Mouse (Mus musculus) WW6 (cell line): Measurements from ENCODE around the gene Trappc13.
"Not testable (repeated sequence)": the region's sequence is repeated elsewhere in the genome, so short reads cannot be mapped to it uniquely, and the experiment has no call there.

Source experiments
- DNase-seq: peaks from one replicate; pipeline ENCODE4 v3.0.0-alpha.2; 2013; ENCODE audit warnings: low read depth, low spot score

The Trappc13 gene

GRCm38 (mm10) chr13:104177796-104178649 lies at the start of gene Trappc13:
TSS of gene Trappc13 (minus strand) at chr13:104178469.
- DNase-seq, result peak; percentile 58

GRCm38 (mm10) chr13:104227478-104227877 lies 49.2 kb upstream of the Trappc13 start:
- DNase-seq, result no peak

DNA sequence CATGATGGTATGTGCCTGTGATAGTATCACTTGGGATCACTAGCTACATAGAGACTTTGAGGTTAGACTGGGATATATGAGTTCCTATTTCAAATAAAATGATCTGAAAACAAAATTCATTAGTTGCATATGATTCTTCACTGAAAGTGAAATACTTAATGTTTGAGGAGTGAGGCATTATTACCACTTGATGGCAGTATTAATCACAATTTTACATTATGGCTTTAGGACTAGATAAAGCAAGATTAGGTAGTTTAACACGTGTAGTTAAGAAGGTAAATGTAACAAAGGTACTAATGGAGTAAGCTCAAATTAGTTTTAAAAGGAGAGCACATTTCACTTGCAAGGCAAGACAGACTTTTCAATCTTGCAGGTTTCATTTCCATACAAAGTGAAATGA lies 26.0 kb upstream of the Trappc13 start:
- DNase-seq, result no peak

- not testable (repeated sequence) for DNase-seq
These were observed 17.6 kb upstream of the Trappc13 start for GRCm38 (mm10) chr13:104195891-104196290.

GRCm38 (mm10) chr13:104187357-104187756 lies 9.1 kb upstream of the Trappc13 start:
- DNase-seq, result no peak

- DNase-seq, result no peak
These were observed 1.1 kb upstream of the Trappc13 start for GRCm38 (mm10) chr13:104179176-104179888.

- peak; percentile 92 for DNase-seq
These were observed 417 bp upstream of the Trappc13 start, which contains the start of gene Trim23 for GRCm38 (mm10) chr13:104178650-104179121. TSS of gene Trim23 (plus strand) at chr13:104178797.

DNA sequence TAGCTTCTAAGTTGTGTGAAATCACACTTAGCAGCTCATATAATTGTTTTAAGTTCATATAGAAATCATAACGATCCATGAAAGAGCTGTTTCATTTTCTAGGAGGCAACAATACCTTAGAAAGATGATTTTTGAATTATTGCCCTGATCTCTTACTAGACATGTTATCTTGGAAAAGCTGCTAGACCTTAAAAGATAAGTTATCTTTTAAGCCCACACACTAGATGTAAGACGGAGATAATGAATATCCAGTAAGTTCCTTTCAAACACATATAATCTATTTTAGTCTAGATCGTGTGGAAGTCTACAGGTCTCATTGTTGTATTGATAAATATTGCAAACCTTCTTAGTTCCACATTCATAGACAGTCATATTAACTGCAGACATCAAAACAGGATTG lies 1.4 kb downstream of the Trappc13 start:
- DNase-seq, result no peak

- DNase-seq, result no peak
These were observed 5.8 kb downstream of the Trappc13 start for GRCm38 (mm10) chr13:104172498-104172897.

DNA sequence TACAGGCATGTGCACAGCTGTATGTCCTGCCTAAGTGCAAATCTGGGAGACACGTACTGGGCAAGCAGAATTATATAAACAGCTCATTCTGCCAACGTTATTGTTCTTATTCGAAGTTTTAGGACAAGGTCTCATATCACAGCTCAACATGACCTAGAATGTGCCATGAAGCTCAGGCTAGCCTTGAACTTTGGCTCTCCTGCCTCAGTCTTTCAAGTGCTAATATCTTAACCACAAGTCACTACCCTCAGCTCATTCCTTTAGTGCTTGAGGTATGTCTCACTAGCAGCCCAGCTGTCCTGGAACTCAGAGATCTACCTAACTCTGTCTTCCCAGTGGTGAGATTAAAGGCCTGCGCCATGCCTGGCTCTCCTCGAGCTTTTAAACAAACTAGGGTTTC lies 6.6 kb downstream of the Trappc13 start:
- DNase-seq, result no peak

DNA sequence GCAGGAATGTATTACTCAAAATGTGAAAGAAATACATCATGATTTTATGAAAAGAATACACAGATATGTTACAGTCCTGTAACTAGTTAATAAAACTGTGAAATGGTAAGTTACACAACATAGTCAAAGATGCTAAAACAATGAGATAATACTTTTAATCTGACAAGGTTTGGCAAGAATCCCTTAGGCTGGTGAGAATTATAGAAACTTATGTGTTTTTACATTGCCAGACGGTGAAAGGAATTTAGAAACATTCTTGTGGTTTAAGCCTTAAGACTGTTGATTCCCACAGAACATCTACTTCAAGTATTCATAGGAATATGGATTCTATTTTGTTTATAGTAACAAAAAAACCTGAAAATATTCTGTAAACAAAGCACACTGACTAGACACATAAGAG lies 22.6 kb downstream of the Trappc13 start:
- no peak for DNase-seq

DNA sequence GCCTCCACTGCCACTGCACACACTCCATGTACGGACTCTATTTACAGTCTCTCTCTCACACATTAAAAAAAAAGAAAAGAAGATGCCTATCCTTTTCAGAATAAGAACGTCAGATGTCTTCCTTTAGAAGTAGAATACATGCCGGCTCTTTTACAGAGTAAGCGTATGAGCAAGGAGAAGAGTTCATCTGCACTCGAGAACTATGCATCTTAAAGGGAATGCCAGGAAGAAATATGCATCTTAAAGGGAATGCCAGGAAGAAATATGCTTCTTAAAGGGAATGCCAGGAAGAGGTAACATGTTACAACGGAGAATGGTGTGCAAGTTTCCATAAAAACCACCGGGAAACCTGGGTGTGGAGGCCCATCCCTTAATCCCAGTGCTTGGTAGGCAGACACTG lies 23.2 kb downstream of the Trappc13 start:
- no peak for DNase-seq

DNA sequence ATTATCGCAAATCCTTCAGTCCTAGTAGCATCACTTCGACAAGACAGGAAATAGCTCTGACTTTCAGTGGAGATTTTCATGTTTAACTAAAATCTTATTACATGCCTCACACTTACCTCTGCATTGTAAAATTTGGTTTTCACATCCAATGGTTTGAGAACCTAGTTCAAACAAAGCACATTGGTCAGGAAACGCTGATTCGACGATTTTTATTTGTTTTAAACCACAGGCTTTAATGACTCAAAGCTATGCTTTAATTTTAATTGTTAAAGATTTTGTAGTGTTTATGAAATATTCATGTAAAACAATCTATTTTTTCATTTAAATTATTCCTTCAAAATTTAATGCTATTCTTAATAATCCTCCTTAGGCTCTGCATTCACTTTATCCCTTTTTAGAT lies 24.1 kb downstream of the Trappc13 start:
- DNase-seq, result no peak

- no peak for DNase-seq
These were observed 32.6 kb downstream of the Trappc13 start for GRCm38 (mm10) chr13:104145646-104146045.

DNA sequence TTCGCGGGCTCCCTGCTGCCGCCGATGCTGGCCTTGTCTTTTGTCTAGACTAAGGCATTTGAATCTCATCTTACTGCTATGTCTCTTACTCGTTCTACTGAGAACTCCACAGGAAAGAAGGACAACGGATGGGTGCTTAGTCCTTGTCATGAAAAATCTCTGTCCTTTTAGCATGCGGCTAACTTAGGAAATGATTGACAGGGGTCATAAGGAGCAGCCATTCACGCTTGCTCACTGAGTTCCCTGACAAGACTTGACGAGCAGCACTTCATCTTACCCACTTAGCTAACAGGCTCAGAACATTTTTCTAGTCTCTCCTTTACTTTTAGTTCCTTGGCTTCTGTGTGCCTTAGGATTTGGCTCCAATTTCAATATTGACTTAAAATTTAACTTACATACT lies 33.4 kb downstream of the Trappc13 start:
- DNase-seq, result no peak

- peak; percentile 42 for DNase-seq
These were observed 38.7 kb downstream of the Trappc13 start for GRCm38 (mm10) chr13:104139369-104140209.

- no peak for DNase-seq
These were observed 43.7 kb downstream of the Trappc13 start for GRCm38 (mm10) chr13:104134510-104135085.

- no peak for DNase-seq
These were observed 45.7 kb downstream of the Trappc13 start for GRCm38 (mm10) chr13:104132561-104132960.

DNA sequence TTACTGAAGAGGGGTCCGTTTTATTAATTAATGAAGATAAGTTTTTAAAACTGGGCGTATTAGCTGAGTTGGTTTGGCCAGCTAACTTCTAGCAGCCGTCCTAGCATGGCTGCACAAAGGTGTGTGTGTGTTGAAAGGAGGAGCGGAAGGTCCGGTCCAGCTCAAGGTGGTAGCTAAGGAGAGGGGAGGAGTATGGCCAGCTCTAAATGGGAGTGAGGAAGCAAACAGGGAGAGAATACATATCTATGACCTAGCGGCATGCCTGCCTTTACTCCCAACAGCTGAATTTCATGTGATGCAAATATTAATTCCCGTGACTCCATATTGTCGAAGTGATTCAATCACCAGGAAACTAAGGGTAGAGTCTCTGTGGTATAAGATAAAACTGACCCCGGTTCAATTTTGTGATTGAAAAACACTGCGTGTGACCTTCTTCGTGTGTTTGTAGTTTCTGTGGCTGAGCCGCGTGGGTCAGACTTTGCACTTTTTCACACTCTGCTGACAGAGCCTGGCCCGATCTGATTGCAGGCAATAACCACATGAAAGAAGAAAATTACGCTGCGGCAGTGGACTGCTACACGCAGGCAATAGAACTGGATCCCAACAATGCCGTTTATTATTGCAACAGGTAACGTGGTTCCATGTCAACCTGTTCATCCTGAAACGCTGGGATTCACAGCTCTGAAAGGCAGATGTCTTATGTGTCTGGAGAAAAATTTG lies 54.4 kb downstream of the Trappc13 start:
- DNase-seq, result no peak

DNA sequence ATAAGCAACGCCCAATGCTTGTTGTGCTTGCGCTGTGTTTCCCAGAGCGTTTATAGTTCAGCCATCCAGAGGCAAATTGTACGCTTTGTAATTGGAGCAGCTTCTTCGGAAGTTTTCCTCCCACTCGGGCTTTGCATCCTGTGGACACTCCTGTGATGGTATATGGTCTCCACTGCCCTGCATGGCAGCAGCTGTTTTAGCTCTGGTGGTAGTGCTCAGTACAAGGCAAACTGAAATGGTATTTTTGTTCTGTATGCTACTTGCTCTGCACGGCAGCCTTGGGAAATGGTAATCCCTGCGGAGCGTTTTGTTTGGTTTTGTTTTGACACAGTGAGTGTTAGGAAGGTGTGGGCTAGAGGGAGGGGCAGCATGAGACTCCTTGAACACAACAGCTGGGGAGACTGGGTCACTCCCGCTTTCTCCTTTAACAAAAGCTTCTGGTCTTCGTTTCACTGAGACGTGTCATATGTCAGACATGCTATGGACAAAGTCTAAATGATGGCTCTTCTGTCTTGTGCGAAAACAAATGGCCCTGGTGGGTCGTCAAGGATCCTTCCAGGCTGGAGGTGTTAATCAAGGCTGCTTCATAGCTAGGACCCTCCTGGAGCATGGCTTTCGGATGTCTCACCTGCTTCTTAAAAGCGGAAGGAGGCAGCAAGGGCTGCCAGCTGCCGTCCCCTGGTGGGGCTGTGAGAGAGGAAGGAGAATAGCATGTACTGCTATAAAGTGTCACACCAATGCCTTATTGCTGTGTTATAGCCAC lies 56.0 kb downstream of the Trappc13 start:
- no peak for DNase-seq
